11 mouse cellular contexts compared by ENCODE assay signal in the genomic region with DNA sequence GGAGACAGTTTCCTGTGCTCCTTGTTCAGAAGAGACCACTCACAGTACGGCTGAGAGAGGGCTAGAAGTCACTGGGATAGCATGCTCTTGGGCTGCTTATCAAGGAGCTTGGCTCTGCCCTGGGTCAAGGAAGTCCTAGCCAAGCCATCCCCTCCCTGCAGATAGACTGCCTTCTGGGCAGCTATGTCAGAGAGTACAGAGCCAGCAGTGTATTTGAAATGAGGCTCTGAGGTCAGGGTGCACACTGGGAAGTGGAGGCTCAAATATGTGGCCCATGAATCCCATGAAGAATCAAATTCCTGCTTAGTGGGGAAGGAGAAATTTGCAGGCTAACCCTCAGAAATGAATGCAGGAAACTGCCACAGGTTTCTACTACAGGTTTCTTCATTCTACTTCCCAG. TPM values are rescaled to one million over a fixed set of nuclear protein-coding genes. Genes with fewer than 3 reads are reported as not detected.
DNase-seq lines count a peak whose midpoint lies in the region; ATAC-seq and TF ChIP-seq lines count a peak whose summit lies in the region.
"Had no signal": no experiment of that assay in that cellular context is flagged by ENCODE, and none has a peak within 500 bp of the region (broad histone marks: within the 10 kb centered on the region; RNA-seq: fewer than 3 reads in every experiment).

No protein-coding gene starts in this region.

- no peaks in the 10 kb centered on the region for H3K9me3 ChIP-seq in heart, embryonic 13.5 days
- H3K9me3 ChIP-seq in midbrain, embryonic 15.5 days: no peaks in the 10 kb centered on the region

- no peak overlapping the region for H3K4me3 ChIP-seq in kidney, adult 2 months (ENCODE audit: insufficient read depth, low read depth, low read length)
- H3K4me3 ChIP-seq in heart, embryonic 13.5 days: no peak overlapping the region
- 0 out of 2 replicates have a peak overlapping the region, but pooled peaks have one; percentile 6 for H3K4me3 ChIP-seq in midbrain, embryonic 15.5 days

- no peaks in the 10 kb centered on the region for H3K27me3 ChIP-seq in kidney, adult 2 months (replicated peaks; ENCODE audit: control insufficient read depth, insufficient read depth, low read length)
- no peaks in the 10 kb centered on the region for H3K27me3 ChIP-seq in heart, embryonic 13.5 days (replicated peaks)
- H3K27me3 ChIP-seq in midbrain, embryonic 15.5 days (replicated peaks): no peaks in the 10 kb centered on the region
- H3K27me3 ChIP-seq: Patski had no signal

- WGBS in kidney, adult 2 months: 38% methylated on average over 1 of the region's 1 CpGs
- 35% methylated on average over 1 of the region's 1 CpGs for WGBS in heart, embryonic 13.5 days
- 56% methylated on average over 1 of the region's 1 CpGs for WGBS in midbrain, embryonic 15.5 days

- peaks cover 29% of the 10 kb centered on the region for H3K4me1 ChIP-seq in kidney, adult 2 months (ENCODE audit: control insufficient read depth, insufficient read depth, low read length)
- H3K4me1 ChIP-seq in heart, embryonic 13.5 days: peaks cover 32% of the 10 kb centered on the region
- H3K4me1 ChIP-seq in midbrain, embryonic 15.5 days: peaks cover 29% of the 10 kb centered on the region

- H3K4me2 ChIP-seq in heart, embryonic 13.5 days: peak overlapping the region; percentile 94; the same call in 1 of the 2 replicates
- peak overlapping the region; percentile 95 for H3K4me2 ChIP-seq in midbrain, embryonic 15.5 days

- no peaks in the 10 kb centered on the region for H3K36me3 ChIP-seq in kidney, adult 2 months (ENCODE audit: control insufficient read depth, insufficient read depth, low read length)
- H3K36me3 ChIP-seq in heart, embryonic 13.5 days: no peaks in the 10 kb centered on the region
- H3K36me3 ChIP-seq in midbrain, embryonic 15.5 days (replicated peaks): no peaks in the 10 kb centered on the region

- peak overlapping the region; percentile 99 for H3K27ac ChIP-seq in kidney, adult 2 months (ENCODE audit: insufficient read depth, low read depth, low read length)
- no peak overlapping the region for H3K27ac ChIP-seq in heart, embryonic 13.5 days (replicated peaks)
- no peak overlapping the region for H3K27ac ChIP-seq in midbrain, embryonic 15.5 days
- H3K27ac ChIP-seq: macrophage had no signal

- DNase-seq in kidney, adult 2 months: peak; percentile 51
- DNase-seq in kidney, adult 11 months: no peak
- peak; percentile 53 for DNase-seq in cerebellum, adult 8-10 months
- DNase-seq in urinary bladder, postnatal 4 days (ENCODE audit: low spot score in 2 of 2): no peak
- DNase-seq in spleen, adult 12 weeks (ENCODE audit: low spot score): no peak
- no peak for DNase-seq in frontal cortex, postnatal 14 days (ENCODE audit: low spot score in 2 of 2)
- DNase-seq: kidney, postnatal 4 days had no signal

- no peak for TF ChIP-seq CTCF in kidney, adult 2 months (conservative IDR thresholded peaks at IDR 0.05; ENCODE audit: insufficient read depth, insufficient read length, low read depth, low read length)

- no peak for ATAC-seq in heart, embryonic 13.5 days (ENCODE audit: extremely low read depth, insufficient number of reproducible peaks, low FRiP score, low TSS enrichment)
- no peak for ATAC-seq in midbrain, embryonic 15.5 days (replicated peaks)
- ATAC-seq: Patski had no signal

- H3K9ac ChIP-seq in heart, embryonic 13.5 days: 0 out of 2 replicates have a peak overlapping the region, but pooled peaks have one; percentile 14
- H3K9ac ChIP-seq in midbrain, embryonic 15.5 days: no peak overlapping the region

- no peak for TF ChIP-seq POLR2A in kidney, adult 2 months (IDR thresholded peaks at IDR 0.05; ENCODE audit: low read depth, low read length)

RNA-seq across cellular contexts. Expression of a gene that starts 4.2 kb away (rescaled TPM):
- 30.6 and 31.2 TPM in 2 replicates for polyA plus RNA-seq in kidney, adult 2 months (2012; rRNA removed)
- polyA plus RNA-seq in heart, embryonic 13.5 days (2015; fragmentation: Nextera tagmentation; extraction: Ambion mirVana): 16.0 and 16.6 TPM in 2 replicates
- polyA plus RNA-seq in midbrain, embryonic 15.5 days (2015; fragmentation: Nextera tagmentation; extraction: Ambion mirVana): 21.7 and 23.4 TPM in 2 replicates

RNA-seq across cellular contexts. Expression of a gene that starts 17.9 kb away (rescaled TPM):
- not detected in 2 replicates for polyA plus RNA-seq in kidney, adult 2 months (2012; rRNA removed)
- not detected in 2 replicates for polyA plus RNA-seq in heart, embryonic 13.5 days (2015; fragmentation: Nextera tagmentation; extraction: Ambion mirVana)
- 0.17 and 0.23 TPM in 2 replicates for polyA plus RNA-seq in midbrain, embryonic 15.5 days (2015; fragmentation: Nextera tagmentation; extraction: Ambion mirVana)
- polyA plus RNA-seq: macrophage, Patski had no signal

Comparison
In these comparisons a context has a peak if more than half of its experiments do, and no peak if none do; other contexts are left out.
1. DNase-seq: peak in kidney, adult 2 months (single experiment) and cerebellum, adult 8-10 months (single experiment); none in kidney, adult 11 months (single experiment), urinary bladder, postnatal 4 days (0 of 2), spleen, adult 12 weeks (single experiment) and frontal cortex, postnatal 14 days (0 of 2).